Mouse (Mus musculus) limb, embryonic 13.5 days (tissue): ENCODE results near the gene Olfr1509. TPM values are rescaled to one million over a fixed set of nuclear protein-coding genes. Genes with fewer than 3 reads are reported as not detected.
"Not testable (repeated sequence)": the region's sequence is repeated elsewhere in the genome, so short reads cannot be mapped to it uniquely, and the experiment has no call there.

Source experiments
- ATAC-seq: fragments of 200-750 bp; cut with Nextera tagmentation; 2 replicates; pipeline ENCODE4 v1.8.0; 2017; ENCODE audit warnings: low read depth, moderate number of reproducible peaks, moderate TSS enrichment; ENCODE audit not compliant: low FRiP score
- H3K27ac ChIP-seq: fragments of 300-500 bp; sonication (generic); 2 replicates; pipeline ENCODE4 v1.5.1; 2015; ENCODE audit warnings: inconsistent platforms, mild to moderate bottlenecking, moderate library complexity
- H3K27me3 ChIP-seq: fragments of 300-500 bp; sonication (generic); 2 replicates; pipeline ENCODE4 v1.6.1; 2015; ENCODE audit warnings: mild to moderate bottlenecking, inconsistent platforms
- H3K36me3 ChIP-seq: fragments of 300-500 bp; sonication (generic); 2 replicates; pipeline ENCODE4 v1.6.1; 2015; ENCODE audit warnings: inconsistent platforms, mild to moderate bottlenecking, moderate library complexity
- H3K4me1 ChIP-seq: fragments of 300-500 bp; sonication (generic); 2 replicates; pipeline ENCODE4 v1.6.1; 2015; ENCODE audit warnings: inconsistent platforms
- H3K4me2 ChIP-seq: fragments of 300-500 bp; sonication (generic); replicated peaks from 2 replicates; pipeline ENCODE4 v1.6.1; 2015; ENCODE audit warnings: inconsistent platforms, mild to moderate bottlenecking, moderate library complexity
- H3K4me3 ChIP-seq: fragments of 300-500 bp; sonication (generic); 2 replicates; pipeline ENCODE4 v1.5.1; 2015; ENCODE audit warnings: moderate library complexity, mild to moderate bottlenecking, inconsistent platforms
- H3K9ac ChIP-seq: fragments of 300-500 bp; sonication (generic); 2 replicates; pipeline ENCODE4 v1.6.1; 2015; ENCODE audit warnings: mild to moderate bottlenecking, inconsistent platforms
- H3K9me3 ChIP-seq: fragments of 300-500 bp; sonication (generic); 2 replicates; pipeline ENCODE4 v1.6.1; 2016; ENCODE audit warnings: inconsistent platforms
- WGBS: fragments of 180-500 bp; shearing (Covaris S2); methylation state at CpG from one replicate; pipeline ENCODE4 v1.1.7; 2015; 5-methylcytosine and 5-hydroxymethylcytosine counted together
- polyA plus RNA-seq: library from polyadenylated mRNA; unstranded; fragments of >200 nt; fragmentation: Nextera tagmentation; extraction: Ambion mirVana; gene quantifications from 2 replicates; pipeline ENCODE4 v1.2.1, GENCODE M21; 2015

Olfr1509 gene
- polyA plus RNA-seq = not detected in 2 replicates

GRCm38 (mm10) chr14:52442690-52443089 is at the start of gene Olfr1509:
Gene Olfr1509 (plus strand): TSS chr14:52442990.
- H3K9me3 ChIP-seq = no peaks in the 10 kb centered on the region
- ATAC-seq = no peak
- no peak within 1 kb of the TSS for H3K9ac ChIP-seq
- no peaks in the 10 kb centered on the region for H3K27me3 ChIP-seq
- H3K4me2 ChIP-seq = no peak within 1 kb of the TSS
- H3K27ac ChIP-seq = no peak within 1 kb of the TSS
- no peaks in the 10 kb centered on the region for H3K36me3 ChIP-seq
- no peak within 1 kb of the TSS for H3K4me3 ChIP-seq
- no peaks in the 10 kb centered on the region for H3K4me1 ChIP-seq

DNA sequence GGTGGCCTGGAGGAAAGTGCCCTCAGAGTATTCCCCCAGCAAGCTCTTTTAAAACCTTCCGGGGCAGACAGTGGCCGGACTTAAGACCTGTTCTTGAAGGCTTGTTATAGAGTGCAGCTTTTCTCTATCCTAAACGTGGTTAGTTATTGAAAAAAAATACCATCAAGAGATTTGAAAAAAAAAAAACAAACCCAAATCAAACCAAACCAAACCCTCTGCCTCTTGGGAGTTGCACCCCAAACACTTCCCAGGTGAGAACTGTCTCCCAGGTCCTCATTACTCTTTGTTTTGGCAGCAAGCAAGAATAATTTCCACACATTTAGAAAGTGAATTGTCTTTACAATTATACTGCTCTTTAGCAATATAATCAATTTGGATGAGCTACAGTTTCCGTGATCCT is 45.5 kb upstream of the Olfr1509 start, which contains the start of gene Olfr1511:
TSS of gene Olfr1511 (minus strand) at position 101 of the 400 bp plus-strand sequence.
- H3K4me2 ChIP-seq = no peak within 1 kb of the TSS
- WGBS = 70% methylated on average over 4 of the region's 4 CpGs
- H3K4me3 ChIP-seq = no peak within 1 kb of the TSS
- H3K9me3 ChIP-seq = no peaks in the 10 kb centered on the region
- no peaks in the 10 kb centered on the region for H3K36me3 ChIP-seq
- no peaks in the 10 kb centered on the region for H3K27me3 ChIP-seq
- H3K9ac ChIP-seq = no peak within 1 kb of the TSS
- ATAC-seq = no peak
- H3K27ac ChIP-seq = no peak within 1 kb of the TSS
- no peaks in the 10 kb centered on the region for H3K4me1 ChIP-seq

DNA sequence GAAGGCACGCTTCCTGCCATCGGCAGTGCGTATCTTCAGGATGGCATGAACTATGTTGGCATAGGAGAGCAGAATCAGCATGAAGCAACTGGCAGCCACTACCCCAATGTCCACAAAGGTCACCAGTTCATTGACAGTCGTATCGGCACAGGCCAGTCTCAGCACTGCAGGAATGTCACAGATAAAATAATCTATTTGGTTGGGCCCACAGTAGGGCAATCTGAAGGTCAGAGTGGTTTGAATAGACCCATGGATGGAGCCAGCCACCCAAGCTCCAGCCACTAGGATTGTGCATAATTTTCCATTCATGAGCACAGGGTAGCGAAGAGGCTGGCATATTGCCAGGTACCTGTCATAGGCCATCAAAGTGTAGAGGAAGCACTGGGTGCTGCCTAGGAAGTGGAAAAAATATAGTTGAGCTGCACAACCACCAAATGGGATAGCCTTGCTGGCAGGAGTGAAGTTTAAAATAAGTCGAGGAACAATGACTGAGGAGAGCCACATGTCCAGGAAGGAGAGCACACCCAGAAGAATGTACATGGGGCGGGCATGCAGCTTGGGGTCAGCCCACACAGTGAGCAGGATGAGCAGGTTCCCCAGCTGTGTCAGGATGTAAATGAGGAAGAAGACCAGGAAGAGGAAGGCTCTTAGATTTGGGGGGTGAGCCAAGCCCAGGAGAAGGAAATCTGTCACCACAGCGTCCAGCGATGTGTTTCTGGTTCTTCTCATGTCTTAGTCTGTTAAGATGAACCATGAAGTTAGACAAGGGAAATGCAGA is 32.5 kb upstream of the Olfr1509 start:
- H3K4me3 ChIP-seq, H3K4me2 ChIP-seq, H3K4me1 ChIP-seq, H3K36me3 ChIP-seq, H3K27ac ChIP-seq, H3K9ac ChIP-seq, H3K27me3 ChIP-seq, H3K9me3 ChIP-seq, ATAC-seq: not testable (repeated sequence)
- WGBS = 77% methylated on average over 7 of the region's 10 CpGs

- no peaks in the 10 kb centered on the region for H3K4me1 ChIP-seq
Measured at GRCm38 (mm10) chr14:52414273-52414672, 28.5 kb upstream of the Olfr1509 start, which contains the start of gene Olfr1510. Gene Olfr1510 (minus strand): TSS chr14:52414373.

DNA sequence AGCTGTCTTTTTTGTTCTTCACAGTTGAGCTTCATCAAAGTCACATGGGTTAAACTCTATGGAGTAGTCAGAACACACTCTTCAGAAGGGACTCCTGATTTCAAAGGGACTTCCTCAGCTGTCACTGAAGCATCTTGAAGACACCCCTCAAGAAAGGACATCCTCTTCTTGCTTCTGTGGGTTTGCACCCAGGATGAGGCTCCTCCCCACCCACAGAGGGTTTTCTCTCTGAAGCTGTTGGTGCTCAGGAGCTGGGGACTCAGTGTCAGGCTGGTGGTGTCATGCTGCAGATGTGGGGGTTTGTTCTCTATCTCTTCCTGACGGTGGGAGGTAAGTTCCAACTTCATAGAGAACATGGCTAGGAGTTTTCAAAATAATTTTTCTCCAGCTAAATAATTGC is 15.1 kb upstream of the Olfr1509 start:
- ATAC-seq = no peak
- 94% methylated on average over 1 of the region's 1 CpGs for WGBS
- H3K9me3 ChIP-seq = no peaks in the 10 kb centered on the region

More at GRCm38 (mm10) chr14:52414273-52414672, 28.5 kb upstream of the Olfr1509 start, which contains the start of gene Olfr1510:
- H3K27ac ChIP-seq = no peak within 1 kb of the TSS
- H3K4me3 ChIP-seq = no peak within 1 kb of the TSS
- no peaks in the 10 kb centered on the region for H3K36me3 ChIP-seq
- ATAC-seq = no peak
- no peak within 1 kb of the TSS for H3K9ac ChIP-seq
- H3K27me3 ChIP-seq = no peaks in the 10 kb centered on the region
- H3K9me3 ChIP-seq = no peaks in the 10 kb centered on the region
- no peak within 1 kb of the TSS for H3K4me2 ChIP-seq
- 93% methylated on average over 3 of the region's 3 CpGs for WGBS

GRCm38 (mm10) chr14:52451138-52451537 is 8.3 kb downstream of the Olfr1509 start:
- Histone ChIP-seq H3K4me1 (no peaks in the 10 kb centered on the region), H3K9ac (no peak overlapping the region), H3K4me2 (no peak overlapping the region), H3K9me3 (no peaks in the 10 kb centered on the region), H3K27me3 (no peaks in the 10 kb centered on the region), H3K27ac (no peak overlapping the region), H3K4me3 (no peak overlapping the region), H3K36me3 (no peaks in the 10 kb centered on the region)
- WGBS = 85% methylated on average over 8 of the region's 8 CpGs
- no peak for ATAC-seq

More for the DNA sequence above, 15.1 kb upstream of the Olfr1509 start:
- no peak overlapping the region for H3K4me3 ChIP-seq
- no peaks in the 10 kb centered on the region for H3K36me3 ChIP-seq
- no peaks in the 10 kb centered on the region for H3K27me3 ChIP-seq
- no peak overlapping the region for H3K9ac ChIP-seq
- no peak overlapping the region for H3K27ac ChIP-seq
- H3K4me1 ChIP-seq = no peaks in the 10 kb centered on the region
- no peak overlapping the region for H3K4me2 ChIP-seq

DNA sequence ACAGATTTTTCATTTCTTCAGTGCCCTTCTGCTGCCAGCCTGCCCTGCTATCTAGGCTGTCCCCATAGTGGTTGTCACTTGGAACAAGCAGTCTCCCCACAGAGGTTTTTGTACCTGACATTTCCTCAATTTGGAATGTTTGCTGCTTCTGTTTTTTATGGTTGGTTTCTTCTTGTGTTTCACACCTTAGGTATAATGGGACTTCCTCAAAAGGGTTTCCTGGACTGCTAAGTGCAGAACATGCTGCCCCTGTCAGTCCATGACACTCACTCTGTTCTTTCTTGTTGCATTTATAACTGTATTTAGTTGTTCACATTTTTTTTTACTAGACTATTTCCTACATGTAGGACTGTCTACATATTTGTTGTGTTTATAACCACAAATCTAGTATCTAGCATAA is 19.1 kb downstream of the Olfr1509 start:
- H3K27ac ChIP-seq = no peak overlapping the region
- H3K27me3 ChIP-seq = no peaks in the 10 kb centered on the region
- H3K4me1 ChIP-seq = no peaks in the 10 kb centered on the region
- H3K9me3 ChIP-seq = no peaks in the 10 kb centered on the region; the same call in 1 of the 2 replicates
- H3K4me2 ChIP-seq = no peak overlapping the region
- ATAC-seq = no peak
- H3K9ac ChIP-seq = no peak overlapping the region
- H3K36me3 ChIP-seq = no peaks in the 10 kb centered on the region
- no peak overlapping the region for H3K4me3 ChIP-seq

DNA sequence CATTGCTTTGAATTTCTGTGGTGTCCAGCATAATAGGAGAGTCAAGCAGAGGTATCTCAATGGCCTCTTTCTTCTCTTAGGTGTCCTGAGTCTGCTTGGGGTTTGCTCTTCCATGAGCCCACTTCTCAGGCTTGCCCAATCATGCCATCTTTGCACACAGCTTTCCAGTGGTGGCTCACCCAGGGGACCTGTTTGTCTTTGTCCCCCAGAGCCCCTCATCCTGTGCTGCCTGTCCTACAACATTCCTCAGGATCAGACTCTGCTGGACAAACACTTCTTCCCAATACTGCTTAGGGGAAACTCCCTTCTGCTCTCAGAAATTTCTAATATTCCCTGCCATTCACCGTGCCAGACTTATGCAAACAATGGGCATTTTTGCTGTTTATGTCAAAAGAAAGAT is 22.9 kb downstream of the Olfr1509 start:
- Histone ChIP-seq H3K4me2 (no peak overlapping the region), H3K4me3 (no peak overlapping the region), H3K4me1 (no peaks in the 10 kb centered on the region), H3K27ac (no peak overlapping the region), H3K36me3 (no peaks in the 10 kb centered on the region), H3K27me3 (no peaks in the 10 kb centered on the region), H3K9ac (no peak overlapping the region), H3K9me3 (no peaks in the 10 kb centered on the region)
- no peak for ATAC-seq
- WGBS = 85% methylated on average over 1 of the region's 1 CpGs

GRCm38 (mm10) chr14:52467395-52467794 is 24.6 kb downstream of the Olfr1509 start, which contains the start of gene Olfr1508:
Gene Olfr1508 (minus strand): TSS chr14:52467495.
- no peak for ATAC-seq
- no peak within 1 kb of the TSS for H3K4me3 ChIP-seq
- H3K27me3 ChIP-seq = no peaks in the 10 kb centered on the region
- H3K27ac ChIP-seq = no peak within 1 kb of the TSS
- no peaks in the 10 kb centered on the region for H3K36me3 ChIP-seq
- H3K9me3 ChIP-seq = no peaks in the 10 kb centered on the region
- H3K9ac ChIP-seq = no peak within 1 kb of the TSS
- H3K4me1 ChIP-seq = no peaks in the 10 kb centered on the region
- H3K4me2 ChIP-seq = no peak within 1 kb of the TSS
- 45% methylated on average over 2 of the region's 2 CpGs for WGBS

GRCm38 (mm10) chr14:52495516-52495915 is 52.7 kb downstream of the Olfr1509 start, which contains the start of gene Olfr1507:
Gene Olfr1507 (minus strand): TSS chr14:52495749.
- H3K4me2 ChIP-seq = no peak within 1 kb of the TSS
- no peak for ATAC-seq
- H3K27me3 ChIP-seq = no peaks in the 10 kb centered on the region
- 59% methylated on average over 4 of the region's 4 CpGs for WGBS
- H3K4me3 ChIP-seq = no peak within 1 kb of the TSS
- no peak within 1 kb of the TSS for H3K9ac ChIP-seq
- no peaks in the 10 kb centered on the region for H3K4me1 ChIP-seq
- H3K36me3 ChIP-seq = no peaks in the 10 kb centered on the region
- no peak within 1 kb of the TSS for H3K27ac ChIP-seq
- 0 out of 2 replicates have a peak, but pooled peaks cover 4% of the 10 kb centered on the region for H3K9me3 ChIP-seq
